Mouse (Mus musculus): ENCODE results near the gene Taar7f.
"Not testable (repeated sequence)": the region's sequence is repeated elsewhere in the genome, so short reads cannot be mapped to it uniquely, and the experiment has no call there.

Gene Taar7f

DNA sequence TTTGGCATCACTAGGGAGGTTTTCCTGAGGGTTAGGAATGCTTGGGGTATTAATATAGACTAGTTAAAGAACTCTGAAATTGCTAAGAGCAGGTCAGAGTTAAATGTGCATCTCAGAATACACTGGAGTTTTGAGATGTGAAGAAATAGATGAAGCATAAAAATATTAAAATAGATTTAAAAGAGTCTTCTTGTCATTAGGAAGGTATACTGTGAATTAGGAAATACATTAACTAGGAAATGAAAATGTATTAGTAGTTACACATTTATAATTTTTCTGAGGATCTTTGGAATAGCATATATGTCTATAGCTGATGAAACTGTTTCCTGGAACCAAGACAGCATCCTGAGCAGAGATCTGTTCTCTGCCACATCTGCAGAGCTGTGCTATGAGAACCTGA, at the start of gene Taar7f:
Taar7f (plus strand) TSS at position 301 of the 400 bp plus-strand sequence.
- DNase-seq = no peak

DNA sequence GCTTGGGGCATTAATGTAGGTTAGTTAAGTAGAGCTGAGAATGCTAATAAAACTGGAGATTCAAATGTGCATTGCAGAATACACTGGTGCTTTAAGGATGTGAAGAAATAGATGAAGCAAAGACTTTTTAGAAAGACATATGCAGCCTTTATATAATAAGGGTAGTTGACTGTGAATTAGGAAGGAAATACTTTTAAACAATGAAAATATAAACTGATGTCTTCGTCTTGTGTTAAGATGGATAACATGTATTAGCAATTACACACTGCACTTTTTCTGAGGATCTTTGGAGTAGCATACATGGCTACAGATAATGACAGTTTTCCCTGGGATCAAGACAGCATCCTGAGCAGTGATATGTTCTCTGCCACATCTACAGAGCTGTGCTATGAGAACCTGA, 49.7 kb upstream of the Taar7f start, which contains the start of gene Taar7b:
Taar7b (plus strand) TSS at position 301 of the 400 bp plus-strand sequence.
- DNase-seq = no peak

DNA sequence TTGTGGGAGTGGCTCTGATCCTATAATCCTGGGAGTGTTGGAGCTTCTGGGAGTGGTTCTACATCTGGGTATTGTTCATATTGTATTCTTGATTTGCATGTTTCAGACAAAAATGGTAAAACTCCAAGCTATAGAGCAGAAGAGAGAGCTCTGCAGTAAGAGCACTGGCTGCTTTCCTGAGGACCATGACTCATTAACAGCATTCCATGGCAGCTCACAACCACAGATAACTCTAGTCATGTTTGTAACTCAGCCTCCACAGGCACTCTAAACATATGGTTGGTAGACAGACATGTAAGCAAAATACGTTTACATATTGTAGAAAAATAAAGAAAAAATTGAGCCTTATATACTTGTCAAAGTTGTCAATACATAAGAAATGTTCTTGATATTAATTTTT, 42.9 kb upstream of the Taar7f start:
- DNase-seq = no peak

DNA sequence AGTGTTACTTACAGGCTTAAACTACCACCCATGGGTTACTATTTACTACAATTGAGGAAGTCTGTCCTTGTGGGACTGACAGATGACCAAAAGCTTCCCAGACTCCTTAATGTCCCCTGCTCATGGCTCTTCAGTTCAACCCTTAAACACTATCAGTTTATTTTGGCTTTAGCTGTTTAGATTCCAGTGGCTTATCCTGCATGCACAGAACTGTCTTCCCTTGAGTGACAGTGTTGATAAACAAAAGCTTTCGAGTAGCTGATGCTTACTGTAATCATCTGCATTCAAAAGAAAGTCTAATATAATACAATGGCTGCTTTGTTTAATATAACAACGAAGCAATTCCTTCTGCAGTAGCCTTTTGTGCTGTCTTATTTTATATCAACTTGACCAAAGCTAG, 42.3 kb upstream of the Taar7f start:
- DNase-seq = no peak

DNA sequence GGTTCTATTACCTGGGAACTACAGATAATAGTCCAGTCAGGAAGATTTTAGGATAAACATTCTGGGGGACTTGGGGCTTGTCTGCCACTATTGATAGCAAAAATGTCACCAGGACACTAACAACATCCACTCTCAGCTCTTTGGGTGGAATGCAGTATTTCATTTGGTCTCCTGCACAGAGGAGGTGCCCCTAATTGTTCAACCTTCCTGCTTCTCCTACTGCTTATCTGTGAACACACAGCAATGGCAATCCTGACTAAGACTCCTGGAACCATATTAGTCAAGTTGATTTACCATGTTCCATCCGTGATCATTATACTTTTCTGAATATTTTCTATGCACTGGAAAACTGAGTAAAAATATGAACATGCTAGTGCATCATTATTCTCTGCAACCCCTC, 41.2 kb upstream of the Taar7f start:
- no peak for DNase-seq

DNA sequence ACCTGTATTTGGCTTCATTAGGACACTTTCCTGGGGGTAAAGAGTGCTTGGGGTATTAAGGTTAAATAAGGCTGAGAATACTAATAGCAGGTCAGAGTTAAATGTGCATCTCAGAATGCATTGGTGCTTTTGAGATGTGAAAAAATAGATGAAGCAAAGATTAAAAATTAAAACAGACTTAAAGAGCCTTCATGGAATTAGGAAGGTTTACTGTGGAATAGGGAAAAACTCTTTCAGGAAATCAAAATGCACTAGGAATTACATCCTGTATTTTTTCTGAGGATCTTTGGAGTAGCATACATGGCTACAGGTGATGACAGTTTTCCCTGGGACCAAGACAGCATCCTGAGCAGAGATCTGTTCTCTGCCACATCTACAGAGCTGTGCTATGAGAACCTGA, 22.4 kb upstream of the Taar7f start, which contains the start of gene Taar7d:
Taar7d (plus strand) TSS at position 301 of the 400 bp plus-strand sequence.
- no peak for DNase-seq

DNA sequence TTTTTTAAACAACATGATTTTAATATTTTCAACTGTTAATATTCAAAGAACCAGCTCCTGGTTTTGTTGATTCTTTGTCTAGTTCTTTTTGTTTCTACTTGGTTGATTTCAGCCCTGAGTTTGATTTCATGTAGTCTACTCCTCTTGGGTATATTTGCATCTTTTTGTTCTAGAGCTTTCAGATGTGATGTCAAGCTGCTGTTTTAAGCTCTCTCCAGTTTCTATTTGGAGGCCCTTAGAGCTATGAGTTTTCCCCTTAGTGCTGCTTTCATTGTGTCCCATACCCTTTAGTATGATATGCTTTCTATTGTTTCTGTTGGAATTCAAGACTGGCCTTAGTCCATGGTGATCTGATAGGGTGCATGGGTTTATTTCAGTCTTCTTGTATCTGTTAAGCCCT, 18.0 kb upstream of the Taar7f start:
- DNase-seq = no peak

DNA sequence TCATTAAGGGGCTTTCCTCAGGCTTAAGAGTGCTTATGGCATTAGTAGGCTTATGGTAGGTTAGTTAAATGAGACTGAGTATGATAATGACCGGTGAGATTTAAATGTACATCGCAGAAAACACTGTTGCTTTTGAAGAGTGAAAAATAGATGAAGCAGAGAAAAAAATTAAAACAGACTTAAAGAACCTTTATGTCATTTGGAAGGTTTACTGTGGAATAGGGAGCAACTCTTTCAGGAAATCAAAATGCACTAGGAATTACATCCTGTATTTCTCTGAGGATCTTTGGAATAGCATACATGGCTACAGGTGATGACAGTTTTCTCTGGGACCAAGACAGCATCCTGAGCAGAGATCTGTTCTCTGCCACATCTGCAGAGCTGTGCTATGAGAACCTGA, 12.0 kb upstream of the Taar7f start, which contains the start of gene Taar7e:
Taar7e (plus strand) TSS at position 301 of the 400 bp plus-strand sequence.
- no peak for DNase-seq

DNA sequence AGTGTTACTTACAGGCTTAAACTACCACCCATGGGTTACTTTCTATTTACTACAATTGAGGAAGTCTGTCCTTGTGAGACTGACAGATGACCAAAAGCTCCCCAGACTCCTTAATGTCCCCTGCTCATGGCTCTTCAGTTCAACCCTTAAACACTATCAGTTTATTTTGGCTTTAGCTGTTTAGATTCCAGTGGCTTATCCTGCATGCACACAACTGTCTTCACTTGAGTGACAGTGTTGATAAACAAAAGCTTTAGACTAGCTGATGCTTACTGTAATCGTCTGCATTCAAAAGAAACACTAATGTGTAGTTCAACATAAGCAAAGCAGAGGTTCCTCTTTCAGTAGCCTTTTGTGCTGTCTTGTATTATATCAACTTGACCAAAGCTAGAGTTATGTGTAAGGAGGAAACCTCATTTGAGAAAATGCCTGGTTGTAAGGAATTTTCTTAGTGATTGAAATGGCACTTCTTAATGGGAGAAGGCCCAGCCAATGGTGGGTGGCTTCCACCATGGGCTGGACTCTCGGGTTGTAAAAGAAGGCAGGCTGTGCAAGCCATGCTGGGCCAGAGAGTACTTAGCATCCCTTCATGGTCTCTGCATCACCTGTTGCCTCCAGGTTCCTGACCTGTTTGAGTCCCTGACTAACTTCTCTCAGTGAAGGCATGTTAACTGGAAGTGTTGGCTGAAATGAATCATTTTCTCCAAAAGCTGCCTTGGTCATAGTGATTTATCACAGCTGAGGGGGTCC, 9.0 kb upstream of the Taar7f start:
- DNase-seq = no peak

DNA sequence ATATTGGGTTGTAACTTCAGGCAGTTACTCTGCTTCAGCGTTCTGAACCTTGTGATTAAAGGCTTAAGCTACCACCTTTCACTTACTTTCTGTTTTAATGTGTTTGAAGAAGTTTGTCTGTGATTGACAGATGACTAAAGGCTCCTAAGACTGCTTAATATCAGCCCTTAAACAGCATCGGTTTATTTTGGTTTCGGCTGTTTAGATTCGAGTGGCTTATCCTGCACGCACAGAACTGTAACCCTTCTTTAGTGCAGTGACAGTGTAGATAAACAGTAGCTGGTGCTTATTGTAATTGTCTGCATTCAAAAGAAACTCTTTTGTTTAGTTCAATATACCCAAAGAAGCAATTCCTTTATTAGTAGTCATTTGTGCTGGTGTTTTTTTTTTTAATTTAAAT, 2.7 kb downstream of the Taar7f start:
- no peak for DNase-seq

DNA sequence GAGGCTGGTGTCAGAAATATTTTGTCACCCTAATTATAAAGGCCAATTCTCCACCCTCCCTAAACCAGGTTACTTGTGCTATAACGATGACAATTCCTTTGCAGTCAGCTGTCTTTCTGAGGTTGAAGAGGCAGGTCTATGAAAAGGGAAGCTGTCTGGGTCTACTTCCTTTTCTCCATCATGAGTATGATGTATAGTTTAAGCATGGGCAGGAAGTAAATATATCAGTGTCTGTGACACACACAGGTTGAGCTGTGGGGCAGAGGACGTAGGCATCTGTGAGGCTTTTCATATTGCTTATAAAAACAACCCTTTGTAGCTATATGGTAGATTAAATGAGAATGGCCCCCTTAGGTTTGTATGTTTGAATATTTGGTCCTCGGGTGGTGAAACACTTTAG, 9.7 kb downstream of the Taar7f start:
- no peak for DNase-seq

DNA sequence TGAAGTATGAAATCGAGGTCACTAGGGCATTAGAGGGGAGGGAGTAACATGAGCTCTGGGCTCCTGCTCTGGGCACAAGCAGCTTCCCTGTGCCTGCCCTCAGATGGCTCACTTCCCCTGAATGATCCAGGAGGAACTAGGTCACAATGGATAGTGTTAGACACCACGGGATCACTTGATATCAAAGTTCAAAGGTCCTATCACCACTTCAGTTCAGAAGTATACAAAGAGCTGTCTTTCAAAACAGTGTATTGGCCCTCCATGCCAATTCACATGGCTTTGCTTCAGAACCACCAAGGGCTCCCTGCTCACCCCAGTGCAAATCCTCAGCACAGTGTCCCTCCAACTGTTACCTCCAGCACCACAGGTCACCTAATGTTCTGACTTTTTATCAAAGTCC, 25.4 kb downstream of the Taar7f start:
- not testable (repeated sequence) for DNase-seq

DNA sequence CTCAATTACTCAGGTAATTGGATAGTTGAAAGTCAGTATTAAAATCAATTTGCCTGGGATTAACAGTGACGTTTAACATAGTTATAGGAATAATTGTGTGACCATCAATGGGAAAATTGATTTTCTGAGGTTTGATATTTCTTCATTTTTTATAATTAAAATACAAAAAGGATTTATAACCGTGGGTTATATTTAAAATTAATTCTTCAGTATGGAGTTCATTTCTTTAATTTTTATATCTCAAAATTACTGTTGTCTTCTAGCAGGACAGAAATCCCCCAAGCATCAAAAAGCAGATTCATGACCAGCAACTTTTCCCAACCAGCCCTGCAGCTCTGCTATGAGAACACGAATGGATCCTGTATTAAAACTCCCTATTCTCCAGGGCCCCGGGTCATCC, 26.9 kb downstream of the Taar7f start, which contains the start of gene Taar8a:
Taar8a (plus strand) TSS at position 301 of the 400 bp plus-strand sequence.
- DNase-seq = not testable (repeated sequence)

DNA sequence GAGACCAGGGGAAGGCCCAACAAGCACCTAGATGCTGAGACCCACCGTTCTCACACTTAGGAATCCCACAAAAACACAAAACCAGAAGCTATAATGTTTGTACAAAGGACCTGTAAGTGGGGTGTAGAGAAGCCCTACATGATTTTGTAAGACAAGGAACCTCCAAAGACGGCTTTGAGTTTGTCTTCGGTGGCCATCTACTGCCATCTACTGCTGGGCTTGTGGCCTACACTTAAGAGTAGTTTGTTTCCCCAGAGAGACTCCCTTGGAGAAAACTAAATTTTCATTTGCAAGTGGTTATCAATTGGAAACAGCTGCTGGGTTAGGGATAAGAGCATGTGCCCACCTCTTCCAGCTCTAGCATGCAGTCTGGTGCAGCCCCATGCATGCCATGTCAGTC, 30.9 kb downstream of the Taar7f start:
- peak; percentile 43 for DNase-seq

DNA sequence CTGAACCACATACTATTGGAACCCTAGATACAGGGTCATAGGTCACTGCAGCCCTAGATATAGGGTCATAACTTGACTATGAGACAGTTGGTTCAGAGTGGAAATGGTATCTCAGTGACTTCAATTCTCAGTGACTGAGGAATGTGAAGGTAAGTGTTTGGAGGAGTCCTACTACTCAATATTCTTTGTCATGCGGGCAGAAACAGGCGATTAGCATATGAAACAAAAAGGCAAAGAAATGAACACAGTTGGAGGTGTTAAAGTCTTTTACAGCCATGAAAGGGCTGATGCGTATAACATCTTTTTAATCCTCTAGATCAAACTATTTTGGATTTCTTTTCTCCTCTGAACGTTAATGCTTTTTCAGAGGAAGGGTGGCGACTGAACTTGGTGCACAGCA, 36.6 kb downstream of the Taar7f start:
- no peak for DNase-seq

DNA sequence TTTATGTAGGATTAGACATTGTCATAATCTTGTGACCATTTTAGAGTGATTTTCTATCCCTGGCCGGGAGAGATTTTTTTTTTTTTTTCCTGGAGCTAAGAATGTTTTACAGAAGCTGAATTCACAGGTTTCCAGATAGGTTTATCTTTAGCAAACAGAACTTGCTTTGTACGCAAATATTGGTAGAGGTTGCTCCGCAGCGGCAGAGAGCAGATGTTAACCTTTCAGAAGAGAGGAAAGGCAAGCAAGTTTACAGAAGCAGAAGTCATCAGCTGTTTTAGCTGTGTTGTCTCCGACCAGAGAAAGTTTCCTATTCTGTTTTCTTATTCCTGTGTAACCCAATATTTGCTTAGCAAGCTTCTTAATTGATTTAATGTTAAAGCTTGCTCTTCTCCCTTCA, 37.2 kb downstream of the Taar7f start:
- no peak for DNase-seq

DNA sequence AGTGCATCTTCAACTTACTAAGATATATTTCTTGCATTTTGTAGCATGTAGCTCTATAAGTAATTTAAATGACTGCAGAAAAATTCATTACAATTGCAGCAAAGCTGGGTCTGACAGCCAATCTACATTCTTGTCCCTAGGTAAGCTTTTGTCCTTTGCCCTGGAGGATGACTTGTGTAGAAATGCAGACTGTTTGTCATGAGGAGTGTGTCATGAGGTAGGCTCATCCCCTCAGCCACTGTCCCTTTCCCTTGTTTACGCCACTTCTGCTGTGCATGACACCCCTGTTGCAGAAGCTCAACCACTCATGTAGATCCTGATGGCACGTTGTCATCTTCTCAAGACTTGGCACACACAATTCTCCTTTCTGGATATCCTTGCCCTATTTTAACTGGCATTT, 37.9 kb downstream of the Taar7f start:
- DNase-seq = no peak

DNA sequence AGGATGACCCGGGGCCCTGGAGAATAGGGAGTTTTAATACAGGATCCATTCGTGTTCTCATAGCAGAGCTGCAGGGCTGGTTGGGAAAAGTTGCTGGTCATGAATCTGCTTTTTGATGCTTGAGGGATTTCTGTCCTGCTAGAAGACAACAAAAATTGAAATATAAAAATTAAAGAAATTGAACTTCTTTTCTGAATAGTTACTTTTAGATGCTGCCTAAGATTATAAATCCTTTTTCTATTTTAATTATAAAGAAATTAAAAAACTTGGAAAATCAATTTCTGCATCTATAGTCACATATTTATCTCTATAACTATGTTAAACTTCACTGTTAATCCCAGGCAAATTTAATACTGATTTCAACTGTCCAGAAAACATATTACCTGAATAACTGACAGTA, 42.9 kb downstream of the Taar7f start, which contains the start of gene Taar8b:
Taar8b (minus strand) TSS at position 101 of the 400 bp plus-strand sequence.
- DNase-seq = no peak

DNA sequence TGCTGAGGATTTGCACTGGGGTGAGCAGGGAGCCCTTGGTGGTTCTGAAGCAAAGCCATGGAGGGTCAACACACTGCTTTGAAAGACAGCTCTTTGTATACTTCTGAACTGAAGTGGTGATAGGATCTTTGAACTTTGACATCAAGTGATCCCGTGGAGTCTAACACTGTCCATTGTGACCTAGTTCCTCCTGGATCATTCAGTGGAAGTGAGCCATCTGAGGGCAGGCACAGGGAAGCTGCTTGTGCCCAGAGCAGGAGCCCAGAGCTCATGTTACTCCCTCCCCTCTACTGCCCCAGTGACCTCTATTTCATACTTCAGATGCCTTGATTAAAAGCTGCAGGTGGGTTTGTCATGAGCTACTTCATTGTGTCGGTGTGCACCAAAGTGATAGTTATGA, 47.7 kb downstream of the Taar7f start:
- not testable (repeated sequence) for DNase-seq

Measured in kidney, adult 18-20 months (tissue).